Mouse (Mus musculus): ENCODE measurements around the gene Tpd52l1. TPM values are rescaled to one million over a fixed set of nuclear protein-coding genes. Genes with fewer than 3 reads are reported as not detected.

Gene Tpd52l1
- polyA plus RNA-seq, 1 experiment from 2014 or later: 23.3 TPM

- H3K36me3 ChIP-seq (ENCODE audit: control insufficient read depth, insufficient read depth, low read length): peaks cover 10% of the 10 kb centered on the region; the same call in 1 of the 2 replicates
- no peak overlapping the region for H3K4me2 ChIP-seq (replicated peaks; ENCODE audit: low read depth, low read length)
- WGBS: 73% methylated on average over 1 of the region's 1 CpGs
- H3K9ac ChIP-seq (replicated peaks; ENCODE audit: low read depth, low read length): no peak overlapping the region
- no peak overlapping the region for H3K4me3 ChIP-seq (ENCODE audit: low read depth, low read length)
- no peaks in the 10 kb centered on the region for H3K9me3 ChIP-seq (ENCODE audit: control insufficient read depth, low read depth, low read length)
- no peak overlapping the region for H3K27ac ChIP-seq (ENCODE audit: low read length)
- ATAC-seq (ENCODE audit: insufficient number of reproducible peaks, insufficient read depth, low FRiP score, low read depth): no peak
- H3K27me3 ChIP-seq (ENCODE audit: control insufficient read depth, insufficient read depth, low read length): no peaks in the 10 kb centered on the region
- no peaks in the 10 kb centered on the region for H3K4me1 ChIP-seq (ENCODE audit: control insufficient read depth, insufficient read depth, low read length)
Observed at GRCm38 (mm10) chr10:31329436-31329835, 116.3 kb downstream of the Tpd52l1 start.

DNA sequence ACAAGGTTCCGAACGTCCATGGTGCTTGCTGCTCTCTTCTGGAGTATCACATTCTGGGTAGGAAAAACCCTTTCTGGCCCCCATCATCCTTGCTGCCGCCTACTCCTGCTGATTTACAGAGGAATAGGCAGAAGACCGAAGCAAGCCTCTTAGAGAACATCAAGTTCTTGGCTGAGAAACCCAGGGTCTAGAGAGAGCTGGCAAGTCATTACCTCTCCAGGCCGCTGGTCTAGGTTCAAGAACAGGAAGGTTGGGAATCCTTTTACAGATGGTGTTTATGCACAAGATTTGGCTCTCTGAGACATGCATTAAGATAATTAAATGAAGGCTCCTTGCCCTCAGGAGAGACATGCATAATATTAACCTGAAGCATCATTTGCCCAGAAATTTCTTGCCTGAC is 127.3 kb downstream of the Tpd52l1 start:
- H3K9ac ChIP-seq (replicated peaks; ENCODE audit: low read depth, low read length): no peak overlapping the region
- peaks cover 4% of the 10 kb centered on the region for H3K36me3 ChIP-seq (ENCODE audit: control insufficient read depth, insufficient read depth, low read length)
- no peaks in the 10 kb centered on the region for H3K9me3 ChIP-seq (ENCODE audit: control insufficient read depth, low read depth, low read length)
- H3K4me3 ChIP-seq (ENCODE audit: low read depth, low read length): no peak overlapping the region
- no peak for ATAC-seq (ENCODE audit: insufficient number of reproducible peaks, insufficient read depth, low FRiP score, low read depth)
- peaks cover 7% of the 10 kb centered on the region; the same call in 1 of the 2 replicates for H3K4me1 ChIP-seq (ENCODE audit: control insufficient read depth, insufficient read depth, low read length)
- H3K27ac ChIP-seq (ENCODE audit: low read length): no peak overlapping the region
- H3K4me2 ChIP-seq (replicated peaks; ENCODE audit: low read depth, low read length): no peak overlapping the region
- no peaks in the 10 kb centered on the region for H3K27me3 ChIP-seq (ENCODE audit: control insufficient read depth, insufficient read depth, low read length)
- 81% methylated on average over 5 of the region's 5 CpGs for WGBS

GRCm38 (mm10) chr10:31312865-31313848 is 132.6 kb downstream of the Tpd52l1 start, which contains the start of gene Hddc2:
Hddc2 (plus strand) TSS chr10:31313383.
- Histone ChIP-seq H3K9me3 (ENCODE audit: control insufficient read depth, low read depth, low read length) (no peaks in the 10 kb centered on the region), H3K9ac (replicated peaks; ENCODE audit: low read depth, low read length) (peak within 1 kb of the TSS; percentile 67), H3K4me3 (ENCODE audit: low read depth, low read length) (peak within 1 kb of the TSS; percentile 71), H3K27me3 (ENCODE audit: control insufficient read depth, insufficient read depth, low read length) (no peaks in the 10 kb centered on the region), H3K4me1 (ENCODE audit: control insufficient read depth, insufficient read depth, low read length) (peaks cover 7% of the 10 kb centered on the region; the same call in 1 of the 2 replicates), H3K27ac (ENCODE audit: low read length) (peak within 1 kb of the TSS; percentile 93), H3K4me2 (replicated peaks; ENCODE audit: low read depth, low read length) (peak within 1 kb of the TSS; percentile 59), H3K36me3 (ENCODE audit: control insufficient read depth, insufficient read depth, low read length) (peaks cover 3% of the 10 kb centered on the region)
- 4% methylated on average over 40 of the region's 44 CpGs for WGBS
- peak; percentile 95 for ATAC-seq (ENCODE audit: insufficient number of reproducible peaks, insufficient read depth, low FRiP score, low read depth)

- H3K36me3 ChIP-seq (ENCODE audit: control insufficient read depth, insufficient read depth, low read length): no peaks in the 10 kb centered on the region
- H3K4me1 ChIP-seq (ENCODE audit: control insufficient read depth, insufficient read depth, low read length): no peaks in the 10 kb centered on the region
- no peak for ATAC-seq (ENCODE audit: insufficient number of reproducible peaks, insufficient read depth, low FRiP score, low read depth)
- no peak overlapping the region for H3K4me2 ChIP-seq (replicated peaks; ENCODE audit: low read depth, low read length)
- WGBS: 12% methylated on average over 1 of the region's 1 CpGs
- H3K9me3 ChIP-seq (ENCODE audit: control insufficient read depth, low read depth, low read length): no peaks in the 10 kb centered on the region
- H3K9ac ChIP-seq (replicated peaks; ENCODE audit: low read depth, low read length): no peak overlapping the region
- H3K27me3 ChIP-seq (ENCODE audit: control insufficient read depth, insufficient read depth, low read length): no peaks in the 10 kb centered on the region
- no peak overlapping the region for H3K27ac ChIP-seq (ENCODE audit: low read length)
- H3K4me3 ChIP-seq (ENCODE audit: low read depth, low read length): no peak overlapping the region
Observed at GRCm38 (mm10) chr10:31307024-31307598, 138.6 kb downstream of the Tpd52l1 start.

- Histone ChIP-seq H3K4me2 (replicated peaks; ENCODE audit: low read depth, low read length) (no peak overlapping the region), H3K4me1 (ENCODE audit: control insufficient read depth, insufficient read depth, low read length) (no peaks in the 10 kb centered on the region), H3K9ac (replicated peaks; ENCODE audit: low read depth, low read length) (no peak overlapping the region), H3K9me3 (ENCODE audit: control insufficient read depth, low read depth, low read length) (no peaks in the 10 kb centered on the region), H3K4me3 (ENCODE audit: low read depth, low read length) (no peak overlapping the region), H3K27me3 (ENCODE audit: control insufficient read depth, insufficient read depth, low read length) (no peaks in the 10 kb centered on the region), H3K36me3 (ENCODE audit: control insufficient read depth, insufficient read depth, low read length) (no peaks in the 10 kb centered on the region), H3K27ac (ENCODE audit: low read length) (no peak overlapping the region)
- 95% methylated on average over 2 of the region's 2 CpGs for WGBS
- ATAC-seq (ENCODE audit: insufficient number of reproducible peaks, insufficient read depth, low FRiP score, low read depth): no peak
Observed at GRCm38 (mm10) chr10:31303446-31303845, 142.3 kb downstream of the Tpd52l1 start.

GRCm38 (mm10) chr10:31300292-31300691 is 145.5 kb downstream of the Tpd52l1 start:
- Histone ChIP-seq H3K36me3 (ENCODE audit: control insufficient read depth, insufficient read depth, low read length) (no peaks in the 10 kb centered on the region), H3K4me1 (ENCODE audit: control insufficient read depth, insufficient read depth, low read length) (no peaks in the 10 kb centered on the region), H3K4me3 (ENCODE audit: low read depth, low read length) (no peak overlapping the region), H3K9ac (replicated peaks; ENCODE audit: low read depth, low read length) (no peak overlapping the region), H3K4me2 (replicated peaks; ENCODE audit: low read depth, low read length) (no peak overlapping the region), H3K9me3 (ENCODE audit: control insufficient read depth, low read depth, low read length) (no peaks in the 10 kb centered on the region), H3K27me3 (ENCODE audit: control insufficient read depth, insufficient read depth, low read length) (no peaks in the 10 kb centered on the region), H3K27ac (ENCODE audit: low read length) (no peak overlapping the region)
- WGBS: 63% methylated on average over 1 of the region's 1 CpGs
- no peak for ATAC-seq (ENCODE audit: insufficient number of reproducible peaks, insufficient read depth, low FRiP score, low read depth)

DNA sequence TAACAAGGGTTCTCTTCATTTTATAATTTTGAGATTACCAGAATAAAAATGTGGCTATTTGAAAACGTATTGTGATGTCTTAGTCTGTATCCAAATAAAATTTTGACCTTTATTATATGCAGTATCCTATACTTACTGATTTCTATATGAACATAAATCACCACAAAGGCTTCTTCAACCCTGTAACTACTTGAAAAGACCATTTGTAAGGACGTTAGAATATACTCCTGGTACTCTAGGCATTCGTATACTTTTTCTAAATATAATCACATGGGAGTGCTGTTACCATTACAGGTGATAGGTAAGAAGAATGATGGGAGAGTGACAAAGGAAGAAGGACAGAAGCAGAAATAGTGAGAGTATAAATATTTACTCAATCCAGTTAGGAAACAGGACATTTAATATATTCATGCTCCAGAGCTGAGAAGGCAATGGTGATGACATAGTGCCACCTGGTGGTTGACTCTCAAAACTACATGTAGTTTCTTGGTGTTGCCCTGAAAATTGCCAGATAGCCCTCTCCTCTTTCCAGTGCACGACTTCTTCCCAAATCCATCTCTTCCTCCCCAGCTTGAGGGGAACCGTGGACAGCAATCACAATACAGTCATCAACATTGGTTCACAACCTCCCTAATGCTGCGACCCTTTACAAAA is 146.7 kb downstream of the Tpd52l1 start:
- 30% methylated on average over 6 of the region's 6 CpGs for WGBS
- ATAC-seq (ENCODE audit: insufficient number of reproducible peaks, insufficient read depth, low FRiP score, low read depth): 0 out of 2 replicates have a peak, but pooled peaks have one; percentile 46

GRCm38 (mm10) chr10:31298263-31298662 is 147.5 kb downstream of the Tpd52l1 start:
- Histone ChIP-seq H3K9ac (replicated peaks; ENCODE audit: low read depth, low read length) (no peak overlapping the region), H3K27ac (ENCODE audit: low read length) (no peak overlapping the region), H3K36me3 (ENCODE audit: control insufficient read depth, insufficient read depth, low read length) (no peaks in the 10 kb centered on the region), H3K27me3 (ENCODE audit: control insufficient read depth, insufficient read depth, low read length) (no peaks in the 10 kb centered on the region), H3K9me3 (ENCODE audit: control insufficient read depth, low read depth, low read length) (no peaks in the 10 kb centered on the region), H3K4me3 (ENCODE audit: low read depth, low read length) (no peak overlapping the region), H3K4me2 (replicated peaks; ENCODE audit: low read depth, low read length) (no peak overlapping the region), H3K4me1 (ENCODE audit: control insufficient read depth, insufficient read depth, low read length) (no peaks in the 10 kb centered on the region)
- WGBS: 62% methylated on average over 2 of the region's 2 CpGs
- ATAC-seq (ENCODE audit: insufficient number of reproducible peaks, insufficient read depth, low FRiP score, low read depth): no peak

More for the DNA sequence above, 146.7 kb downstream of the Tpd52l1 start:
- Histone ChIP-seq H3K27ac (ENCODE audit: low read length) (no peak overlapping the region), H3K9me3 (ENCODE audit: control insufficient read depth, low read depth, low read length) (no peaks in the 10 kb centered on the region), H3K27me3 (ENCODE audit: control insufficient read depth, insufficient read depth, low read length) (no peaks in the 10 kb centered on the region), H3K4me2 (replicated peaks; ENCODE audit: low read depth, low read length) (no peak overlapping the region), H3K36me3 (ENCODE audit: control insufficient read depth, insufficient read depth, low read length) (no peaks in the 10 kb centered on the region), H3K4me1 (ENCODE audit: control insufficient read depth, insufficient read depth, low read length) (no peaks in the 10 kb centered on the region), H3K4me3 (ENCODE audit: low read depth, low read length) (no peak overlapping the region), H3K9ac (replicated peaks; ENCODE audit: low read depth, low read length) (no peak overlapping the region)

All from stomach, embryonic 14.5 days (tissue).